Mouse (Mus musculus) CH12.LX (cell line): ENCODE measurements around the gene Olfr288.

Experiments used
- CHD2 ChIP-seq: IDR thresholded peaks from 2 replicates; pipeline ENCODE4 v1.6.1; 2011; ENCODE audit warnings: low read length, improper control_type of control experiment
- CTCF ChIP-seq, 2 experiments: IDR thresholded peaks in 1 of 2; conservative IDR thresholded peaks in 1 of 2; 2 replicates each; pipeline ENCODE4 v1.5.1; 2011 to 2012; ENCODE audit warnings: low read depth in 2 of 2, low read length in 2 of 2, improper control_type of control experiment in 1 of 2, inconsistent platforms in 1 of 2, mild to moderate bottlenecking in 1 of 2, moderate library complexity in 1 of 2
- E2F4 ChIP-seq: IDR thresholded peaks from 2 replicates; pipeline ENCODE4 v1.6.1; 2011; ENCODE audit warnings: low read depth, low read length, improper control_type of control experiment; ENCODE audit not compliant: insufficient replicate concordance
- ETS1 ChIP-seq: conservative IDR thresholded peaks from 2 replicates; pipeline ENCODE4 v1.6.1; 2012; ENCODE audit warnings: low read depth, mild to moderate bottlenecking, inconsistent platforms, low read length, improper control_type of control experiment, moderate library complexity
- JUN ChIP-seq: IDR thresholded peaks from 2 replicates; pipeline ENCODE4 v1.6.1; 2011; ENCODE audit warnings: low read depth, mild to moderate bottlenecking, low read length, improper control_type of control experiment, moderate library complexity; ENCODE audit not compliant: insufficient read depth
- MAX ChIP-seq: IDR thresholded peaks from 2 replicates; pipeline ENCODE4 v1.6.1; 2011; ENCODE audit warnings: low read length, improper control_type of control experiment
- NRF1 ChIP-seq: IDR thresholded peaks from 2 replicates; pipeline ENCODE4 v1.6.1; 2014; ENCODE audit warnings: low read depth, mild to moderate bottlenecking, inconsistent platforms, low read length, improper control_type of control experiment, moderate library complexity
- POLR2A ChIP-seq: IDR thresholded peaks from 2 replicates; pipeline ENCODE4 v1.6.1; 2011; ENCODE audit warnings: low read depth, mild to moderate bottlenecking, improper control_type of control experiment, low read length
- ZC3H11A ChIP-seq: IDR thresholded peaks from 2 replicates; pipeline ENCODE4 v1.6.1; 2012; ENCODE audit warnings: low read depth, mild to moderate bottlenecking, inconsistent platforms, low read length, improper control_type of control experiment
- ZKSCAN1 ChIP-seq: IDR thresholded peaks from 2 replicates; pipeline ENCODE4 v1.6.1; 2012; ENCODE audit warnings: low read depth, inconsistent platforms, low read length, improper control_type of control experiment, borderline replicate concordance

DNA sequence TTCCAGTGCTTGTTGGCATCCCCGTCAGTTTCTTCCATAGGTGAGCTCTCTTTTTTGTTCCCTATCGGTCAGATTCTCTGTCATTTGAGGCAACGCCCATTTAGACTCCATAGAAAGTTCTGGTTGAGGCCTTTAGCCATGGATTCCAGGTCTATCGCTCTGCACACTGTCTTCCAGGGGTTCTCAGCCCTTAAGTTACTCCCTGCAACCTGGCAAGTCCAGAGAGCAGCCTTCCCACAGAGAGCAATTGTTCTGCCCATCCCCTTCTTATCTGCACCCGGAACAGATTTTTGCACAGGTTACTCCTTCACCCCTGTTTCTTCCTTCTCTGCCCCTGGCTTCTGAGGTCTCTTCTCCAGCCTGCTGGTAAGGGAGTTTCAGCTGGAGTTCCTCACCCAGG lies 23.2 kb downstream of the Olfr288 start:
- no peak for TF ChIP-seq POLR2A
- TF ChIP-seq JUN: no peak
- TF ChIP-seq CTCF (conservative IDR thresholded peaks at IDR 0.05 in 1 of 2, IDR thresholded peaks at IDR 0.05 in 1 of 2; ENCODE audit: low read depth in 2 of 2, low read length in 2 of 2): no peak
- TF ChIP-seq ETS1: no peak
- TF ChIP-seq E2F4: no peak
- TF ChIP-seq ZC3H11A: no peak
- TF ChIP-seq CHD2: no peak
- TF ChIP-seq ZKSCAN1: no peak
- no peak for TF ChIP-seq NRF1
- TF ChIP-seq MAX: no peak
